Mouse (Mus musculus) kidney, postnatal 36 days (tissue): ENCODE data around the gene Gid4.
A peak's percentile ranks its signal among the peaks of the same experiment; 100 is the strongest.

Experiments used
- DNase-seq, 2 experiments: peaks; one replicate each; pipeline ENCODE4 v3.0.0; 2021 to 2022; ENCODE audit warnings: mixed read lengths in 2 of 2

Gid4 gene

DNA sequence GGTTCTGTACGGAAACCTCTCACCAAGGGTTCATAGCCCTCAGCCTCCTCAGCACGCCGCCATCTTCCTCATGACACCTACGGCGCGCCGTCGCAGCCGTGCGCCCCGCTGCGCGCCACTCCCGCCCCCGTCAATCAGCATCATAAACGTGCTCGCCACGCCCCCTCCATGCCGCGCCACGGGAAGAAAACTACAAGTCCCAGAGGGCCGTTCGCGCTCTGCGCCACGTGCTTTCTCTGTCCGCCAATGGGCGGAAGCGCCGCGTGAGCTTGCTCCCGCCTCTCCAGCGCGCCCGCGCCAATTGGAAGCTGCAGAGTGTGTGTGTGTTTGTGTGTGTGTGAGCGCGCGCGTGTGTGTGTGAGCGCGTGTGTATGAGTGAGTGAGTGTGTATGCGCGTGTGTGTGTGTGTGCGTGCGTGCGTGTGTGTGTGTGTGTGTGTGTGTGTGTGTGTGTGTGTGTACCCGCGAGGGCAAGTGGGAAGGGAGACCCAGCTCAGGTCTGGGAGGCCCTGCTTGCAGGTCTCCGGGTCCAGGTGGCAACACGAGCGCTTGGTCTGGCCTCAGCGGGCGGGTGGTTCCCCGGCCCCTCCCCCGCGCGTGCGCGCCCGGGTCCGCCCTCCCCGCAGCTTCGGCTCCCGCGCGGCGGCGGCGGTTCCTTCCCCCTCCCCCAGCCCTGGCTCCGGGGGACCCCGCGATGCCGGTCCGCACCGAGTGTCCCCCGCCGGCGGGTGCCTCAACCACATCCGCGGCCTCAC is at the start of gene Gid4:
Gene Gid4, plus strand, starts transcription at position 183 of the 754 bp plus-strand sequence.
- DNase-seq: peak; percentile 99

GRCm38 (mm10) chr11:60367256-60367655 is 49.7 kb upstream of the Gid4 start:
- no peak for DNase-seq

DNA sequence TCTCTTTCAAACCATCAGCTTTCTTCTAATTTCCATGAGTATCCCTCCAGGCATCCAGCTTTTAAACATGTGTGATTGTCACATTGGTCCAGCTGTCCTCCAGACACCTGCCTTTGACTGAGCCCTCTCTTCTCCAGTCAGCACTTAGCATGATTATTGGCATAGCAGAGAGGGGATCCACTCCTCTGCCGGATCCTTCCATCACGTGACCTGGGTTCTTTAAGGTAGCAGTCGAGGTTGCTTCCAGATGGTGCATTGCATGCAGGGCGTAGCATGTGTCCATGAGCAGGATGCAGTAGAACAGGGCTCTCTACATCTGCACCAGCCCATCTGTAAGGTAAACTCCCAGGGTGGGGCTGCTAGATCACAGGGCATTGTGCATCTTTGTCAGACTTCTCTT is 48.0 kb upstream of the Gid4 start:
- DNase-seq: no peak

GRCm38 (mm10) chr11:60369448-60369847 is 47.5 kb upstream of the Gid4 start:
- DNase-seq: no peak

- DNase-seq: no peak
Measured at GRCm38 (mm10) chr11:60370431-60370830, 46.5 kb upstream of the Gid4 start.

DNA sequence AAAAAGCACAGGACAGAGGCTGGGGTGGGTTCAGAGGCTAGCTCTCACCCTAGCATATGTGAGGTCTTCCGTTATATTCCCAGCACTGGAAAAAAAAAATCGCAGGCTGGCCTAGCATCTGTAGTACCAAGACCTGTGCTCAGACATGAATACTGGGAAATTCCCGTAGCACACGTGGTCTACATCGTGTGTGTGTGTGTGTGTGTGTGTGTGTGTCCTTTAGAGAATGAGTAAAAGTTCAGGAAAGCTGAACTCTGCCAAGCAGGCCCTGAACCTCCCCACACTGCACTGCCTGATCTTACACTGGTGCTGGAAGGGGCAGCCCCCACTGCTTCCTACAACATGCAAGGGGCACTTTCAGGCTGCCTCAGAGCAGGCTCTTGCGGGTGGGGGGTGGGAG is 42.5 kb upstream of the Gid4 start:
- DNase-seq: no peak

- no peak for DNase-seq
Measured at GRCm38 (mm10) chr11:60383518-60383917, 33.4 kb upstream of the Gid4 start.

DNA sequence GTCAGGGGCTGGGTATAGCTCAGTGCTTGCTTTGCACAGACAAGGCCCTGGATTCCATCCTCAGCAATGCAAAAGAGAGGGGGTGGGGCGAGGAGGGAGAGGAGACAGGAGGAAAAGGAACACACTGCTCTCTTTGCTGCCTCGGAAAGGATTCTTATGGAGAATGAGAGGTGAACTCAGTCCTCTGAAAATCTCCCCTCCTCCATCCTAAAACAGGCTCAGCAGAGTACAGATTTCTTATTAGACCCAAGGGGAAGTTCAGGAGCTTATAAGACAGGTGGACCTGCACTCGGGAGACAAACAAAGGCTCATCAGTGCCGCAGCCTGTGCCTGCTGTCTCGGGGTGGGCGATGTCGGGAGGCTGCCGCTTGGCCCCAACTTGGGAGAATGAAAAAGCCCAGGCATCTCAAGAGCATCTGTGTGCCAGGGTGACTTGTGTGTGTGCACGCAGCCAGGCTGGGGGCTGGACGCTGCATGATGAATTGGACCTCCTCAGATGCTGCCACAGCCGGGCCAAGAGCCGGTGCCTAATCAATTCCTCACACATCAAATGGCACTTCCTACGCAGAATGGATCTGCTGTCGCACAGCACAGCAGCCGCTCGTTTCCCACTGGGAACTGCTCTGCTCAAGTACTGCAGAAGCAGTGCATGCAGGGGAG is 32.1 kb upstream of the Gid4 start:
- no peak for DNase-seq

- no peak for DNase-seq
Measured at GRCm38 (mm10) chr11:60385946-60386345, 31.0 kb upstream of the Gid4 start.

DNA sequence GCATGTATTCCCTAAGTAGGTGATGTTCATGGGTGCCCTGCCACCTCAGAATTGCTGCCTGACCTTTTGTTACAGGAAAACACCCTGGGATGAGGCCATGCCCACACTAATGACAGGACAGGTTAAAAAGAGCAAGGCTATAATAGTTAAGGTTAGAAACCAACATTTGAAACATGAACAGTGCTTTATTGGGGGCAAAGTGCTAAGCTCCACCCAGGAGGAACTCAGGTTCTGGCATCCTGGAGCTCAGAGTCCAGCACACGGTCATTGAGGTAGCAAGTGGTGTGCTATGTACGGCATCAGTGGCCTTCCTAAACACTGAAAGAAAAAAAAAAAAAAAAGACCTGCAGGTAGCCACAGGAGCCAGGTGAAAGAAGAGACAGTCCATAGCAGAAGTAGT is 29.0 kb upstream of the Gid4 start:
- peak in 1 of 2 experiments; percentile 17 for DNase-seq

GRCm38 (mm10) chr11:60391346-60391745 is 25.6 kb upstream of the Gid4 start:
- no peak for DNase-seq

DNA sequence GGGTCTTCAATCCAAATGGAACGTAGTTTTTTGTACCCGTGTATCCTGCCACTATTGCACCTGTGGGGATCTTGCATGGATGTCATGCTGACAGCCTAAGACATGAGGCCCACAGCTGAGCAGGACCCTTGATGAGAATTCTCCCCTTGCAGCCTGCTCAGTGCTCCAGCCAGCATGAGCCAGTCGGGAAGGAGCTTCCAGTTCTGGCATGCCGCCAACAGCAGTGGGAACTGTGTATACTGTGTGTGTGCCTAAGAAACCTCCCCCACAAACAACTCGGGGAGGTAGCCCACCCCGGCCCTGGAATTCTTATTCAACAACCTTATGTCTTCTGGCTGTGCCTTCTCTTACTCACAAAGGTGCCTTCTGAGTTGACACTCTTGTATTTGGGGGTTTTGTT is 20.4 kb upstream of the Gid4 start:
- DNase-seq: peak in 1 of 2 experiments; percentile 48

- no peak for DNase-seq
Measured at GRCm38 (mm10) chr11:60397172-60397571, 19.8 kb upstream of the Gid4 start.

DNA sequence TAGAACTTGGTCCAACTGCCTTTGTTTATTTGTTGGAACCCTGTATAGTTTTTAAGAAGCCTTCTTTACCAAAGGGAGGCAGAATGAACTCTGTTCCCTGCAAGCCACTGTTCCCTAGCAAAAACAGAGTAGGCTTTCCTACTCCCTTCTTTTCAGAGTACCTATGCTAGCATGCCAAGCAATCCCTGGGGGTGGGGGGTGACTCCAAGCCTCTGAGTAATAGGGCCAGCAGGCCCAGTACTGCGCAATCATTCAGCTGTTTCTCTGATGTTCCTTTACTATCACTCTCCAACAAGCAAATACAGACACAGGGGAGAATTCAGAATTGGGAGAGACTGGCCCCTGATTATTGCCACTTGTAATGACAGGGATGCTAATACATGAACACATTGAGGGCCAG is 10.3 kb upstream of the Gid4 start:
- DNase-seq: no peak

DNA sequence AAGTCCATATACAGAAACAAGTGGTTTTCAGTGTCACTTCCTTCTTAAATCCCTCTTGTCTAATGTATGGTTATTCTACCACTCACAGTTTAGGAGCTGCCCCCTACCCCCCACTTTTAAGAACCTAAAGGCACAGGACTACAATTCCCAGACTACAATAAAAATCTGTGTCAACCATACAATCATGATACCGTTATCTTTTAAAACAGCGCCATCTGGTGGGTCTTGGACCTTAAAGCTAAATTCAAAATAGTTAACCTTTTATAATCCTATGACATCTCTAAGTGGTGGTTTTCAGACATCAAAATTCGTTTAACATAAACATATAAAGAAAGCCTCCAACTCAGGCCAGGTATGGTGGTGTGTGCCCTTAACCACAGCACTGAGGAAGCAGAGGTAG is 4.8 kb upstream of the Gid4 start:
- peak; percentile 74 to 82 for DNase-seq

DNA sequence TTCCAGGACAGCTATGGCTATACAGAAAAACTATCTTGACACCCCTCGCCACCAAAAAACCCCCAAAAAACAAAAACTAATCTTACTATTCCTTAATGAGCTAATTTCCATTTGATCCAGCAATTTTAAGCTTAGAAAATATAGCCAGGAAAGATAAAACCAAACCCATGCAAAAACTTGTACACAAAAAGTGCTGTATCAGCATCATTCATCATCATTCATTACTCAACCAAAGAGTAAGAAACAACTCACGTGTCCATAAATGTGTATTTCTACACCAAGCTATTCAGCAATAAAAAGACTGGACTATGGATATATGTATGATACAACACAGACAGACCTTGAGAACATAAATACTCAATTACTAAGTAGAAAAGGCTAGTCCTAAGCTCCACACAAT is 4.0 kb upstream of the Gid4 start:
- DNase-seq: no peak

DNA sequence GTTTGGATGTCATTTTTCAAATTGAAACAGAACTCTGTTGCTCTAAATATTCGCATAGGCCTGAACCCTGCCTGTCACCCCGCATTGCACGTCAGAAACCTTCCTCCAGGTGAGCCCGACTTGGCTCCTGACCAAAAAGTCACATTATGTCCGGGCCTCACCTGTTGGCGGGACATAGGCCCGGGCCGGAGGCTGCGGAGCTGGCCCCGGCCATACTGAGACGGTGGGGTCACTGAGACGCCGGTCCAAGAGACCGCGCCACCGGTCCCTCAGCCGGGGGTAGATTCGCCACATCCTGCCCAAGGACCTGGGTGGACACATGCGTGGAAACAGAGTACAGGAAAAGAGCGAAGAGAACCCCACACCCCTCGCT is 369 bp upstream of the Gid4 start:
- no peak for DNase-seq

- DNase-seq: peak in 1 of 2 experiments; percentile 19
Measured at GRCm38 (mm10) chr11:60417717-60418472, 950 bp downstream of the Gid4 start, which contains the start of gene Atpaf2. TSS of gene Atpaf2 (minus strand) at chr11:60418457.

DNA sequence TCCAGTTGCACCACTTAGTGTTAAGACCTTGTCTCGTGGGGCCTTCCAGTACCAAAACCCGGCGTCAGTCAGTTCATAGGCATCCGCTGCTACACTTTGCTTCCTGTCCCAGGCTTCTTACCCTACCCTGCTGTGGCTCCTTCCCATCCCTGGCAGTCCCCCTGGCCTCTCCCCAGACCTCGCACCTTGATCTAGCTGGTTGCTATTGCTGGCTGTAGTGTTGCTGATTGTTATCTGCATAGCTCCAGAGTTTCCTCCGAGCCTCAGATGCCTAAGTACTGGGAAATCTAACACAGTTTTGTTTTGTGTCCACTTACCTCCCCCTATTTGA is 1.5 kb downstream of the Gid4 start:
- DNase-seq: peak; percentile 14 to 16

DNA sequence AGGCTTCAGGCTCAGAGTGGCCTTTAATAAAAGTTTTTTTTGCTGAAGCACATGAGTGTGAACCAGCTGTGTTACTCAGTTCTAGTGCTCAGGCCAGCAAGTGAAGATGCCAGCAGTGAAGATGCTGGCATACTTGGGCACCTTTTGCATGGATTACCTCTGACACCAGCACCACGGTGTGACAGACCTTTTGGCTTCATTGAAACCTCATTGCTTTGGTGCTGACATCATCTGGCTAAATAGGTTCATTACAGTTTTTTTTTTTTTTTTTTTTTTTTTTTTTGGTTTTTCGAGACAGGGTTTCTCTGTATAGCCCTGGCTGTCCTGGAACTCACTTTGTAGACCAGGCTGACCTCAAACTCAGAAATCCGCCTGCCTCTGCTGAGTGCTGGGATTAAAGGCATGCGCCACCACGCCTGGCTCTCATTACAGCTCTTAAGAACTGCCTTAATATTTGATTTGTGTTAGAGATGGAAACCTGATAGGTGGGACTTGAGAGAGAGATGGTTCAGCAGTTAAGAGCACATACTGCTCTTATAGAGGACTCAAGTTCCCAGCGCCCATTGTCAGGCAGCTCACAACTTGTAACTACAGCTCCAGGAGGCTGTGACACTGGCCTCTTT is 5.2 kb downstream of the Gid4 start:
- DNase-seq: peak in 1 of 2 experiments; percentile 12

DNA sequence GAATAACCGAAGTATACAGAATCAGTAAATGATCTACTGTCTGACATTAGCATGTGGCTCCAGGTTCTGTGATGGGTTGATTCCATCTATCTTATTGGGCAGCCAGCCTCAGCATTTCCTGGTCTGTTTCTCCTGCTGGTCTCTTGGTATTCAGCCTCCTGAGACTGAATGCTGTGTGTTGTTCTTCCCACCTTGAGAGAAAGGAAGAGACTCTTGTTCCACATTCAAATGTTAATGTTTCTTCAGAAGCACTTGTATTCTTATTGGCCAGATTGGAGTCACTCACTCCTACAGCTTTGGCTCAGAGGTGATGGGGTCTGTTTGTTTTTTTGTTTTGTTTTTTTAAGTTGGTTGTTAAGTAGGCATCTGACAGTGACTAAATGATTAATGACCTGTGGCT is 6.1 kb downstream of the Gid4 start:
- DNase-seq: no peak

- no peak for DNase-seq
Measured at GRCm38 (mm10) chr11:60426417-60426816, 9.5 kb downstream of the Gid4 start.

- no peak for DNase-seq
Measured at GRCm38 (mm10) chr11:60427628-60428027, 10.7 kb downstream of the Gid4 start.
